Mouse (Mus musculus) T-helper 17 cell (primary cell): ENCODE results near the gene Lrrc75b.
"Not testable (repeated sequence)": the region's sequence is repeated elsewhere in the genome, so short reads cannot be mapped to it uniquely, and the experiment has no call there.

Experiments used
- in situ Hi-C, 2 experiments: fragments of 300-600 bp; cut with MboI, MseI; formaldehyde crosslinking; loops; 1 replicate in 1 of 2; 2 replicates in 1 of 2; pipeline ENCODE4 v1.15.1; 2025; ENCODE audit warnings: high pct_unique_total_duplicates in 2 of 2

Gene Lrrc75b

GRCm38 (mm10) chr10:75568441-75568840 lies 8.3 kb upstream of the Lrrc75b start:
- in situ Hi-C loops: no loop called here

GRCm38 (mm10) chr10:75568029-75568428 lies 7.9 kb upstream of the Lrrc75b start:
- in situ Hi-C loops: no loop called here

GRCm38 (mm10) chr10:75566765-75567164 lies 6.6 kb upstream of the Lrrc75b start:
- in situ Hi-C loops: not testable (repeated sequence)

- in situ Hi-C loops: no loop called here
Observed at GRCm38 (mm10) chr10:75566321-75566720, 6.2 kb upstream of the Lrrc75b start.

GRCm38 (mm10) chr10:75565906-75566305 lies 5.8 kb upstream of the Lrrc75b start:
- in situ Hi-C loops: no loop called here

- in situ Hi-C loops: no loop called here
Observed at GRCm38 (mm10) chr10:75565436-75565835, 5.3 kb upstream of the Lrrc75b start.

- in situ Hi-C loops: no loop called here
Observed at GRCm38 (mm10) chr10:75564687-75565265, 4.6 kb upstream of the Lrrc75b start.

- in situ Hi-C loops: no loop called here
Observed at GRCm38 (mm10) chr10:75562596-75562995, 2.5 kb upstream of the Lrrc75b start.

- in situ Hi-C loops: no loop called here
Observed at GRCm38 (mm10) chr10:75561071-75561654, 1.0 kb upstream of the Lrrc75b start, which contains the start of gene Ggt1. Gene Ggt1, plus strand, starts transcription at chr10:75561604.

GRCm38 (mm10) chr10:75560549-75560899 lies 394 bp upstream of the Lrrc75b start:
- in situ Hi-C loops: no loop called here

- in situ Hi-C loops: no loop called here
Observed at GRCm38 (mm10) chr10:75559041-75559675, 972 bp downstream of the Lrrc75b start.

GRCm38 (mm10) chr10:75558515-75558914 lies 1.6 kb downstream of the Lrrc75b start:
- in situ Hi-C loops: no loop called here

- in situ Hi-C loops: no loop called here
Observed at GRCm38 (mm10) chr10:75556026-75556425, 4.1 kb downstream of the Lrrc75b start.

GRCm38 (mm10) chr10:75555557-75555956 lies 4.6 kb downstream of the Lrrc75b start:
- in situ Hi-C loops: no loop called here

GRCm38 (mm10) chr10:75554090-75554489 lies 6.0 kb downstream of the Lrrc75b start:
- in situ Hi-C loops: no loop called here

- in situ Hi-C loops: no loop called here
Observed at GRCm38 (mm10) chr10:75552701-75553450, 7.3 kb downstream of the Lrrc75b start.

GRCm38 (mm10) chr10:75552106-75552505 lies 8.0 kb downstream of the Lrrc75b start:
- in situ Hi-C loops: no loop called here

- in situ Hi-C loops: no loop called here
Observed at GRCm38 (mm10) chr10:75551175-75551574, 9.0 kb downstream of the Lrrc75b start.

- in situ Hi-C loops: no loop called here
Observed at GRCm38 (mm10) chr10:75549886-75550285, 10.2 kb downstream of the Lrrc75b start.

- in situ Hi-C loops: no loop called here
Observed at GRCm38 (mm10) chr10:75548486-75548885, 11.6 kb downstream of the Lrrc75b start.

- in situ Hi-C loops: no loop called here
Observed at GRCm38 (mm10) chr10:75547901-75548300, 12.2 kb downstream of the Lrrc75b start.

GRCm38 (mm10) chr10:75536123-75536522 lies 24.0 kb downstream of the Lrrc75b start:
- in situ Hi-C loops: no loop called here
